Mouse (Mus musculus) stomach, postnatal 0 days (tissue): ENCODE data around the gene Lmnb2.

Experiments
- CTCF ChIP-seq: IDR thresholded peaks from 2 replicates; pipeline ENCODE4 v1.5.1; 2016; ENCODE audit warnings: antibody characterized with exemption, low read depth, mild to moderate bottlenecking, moderate library complexity
- EP300 ChIP-seq: optimal IDR thresholded peaks from 2 replicates; pipeline ENCODE3; 2016; ENCODE audit warnings: antibody characterized with exemption

DNA sequence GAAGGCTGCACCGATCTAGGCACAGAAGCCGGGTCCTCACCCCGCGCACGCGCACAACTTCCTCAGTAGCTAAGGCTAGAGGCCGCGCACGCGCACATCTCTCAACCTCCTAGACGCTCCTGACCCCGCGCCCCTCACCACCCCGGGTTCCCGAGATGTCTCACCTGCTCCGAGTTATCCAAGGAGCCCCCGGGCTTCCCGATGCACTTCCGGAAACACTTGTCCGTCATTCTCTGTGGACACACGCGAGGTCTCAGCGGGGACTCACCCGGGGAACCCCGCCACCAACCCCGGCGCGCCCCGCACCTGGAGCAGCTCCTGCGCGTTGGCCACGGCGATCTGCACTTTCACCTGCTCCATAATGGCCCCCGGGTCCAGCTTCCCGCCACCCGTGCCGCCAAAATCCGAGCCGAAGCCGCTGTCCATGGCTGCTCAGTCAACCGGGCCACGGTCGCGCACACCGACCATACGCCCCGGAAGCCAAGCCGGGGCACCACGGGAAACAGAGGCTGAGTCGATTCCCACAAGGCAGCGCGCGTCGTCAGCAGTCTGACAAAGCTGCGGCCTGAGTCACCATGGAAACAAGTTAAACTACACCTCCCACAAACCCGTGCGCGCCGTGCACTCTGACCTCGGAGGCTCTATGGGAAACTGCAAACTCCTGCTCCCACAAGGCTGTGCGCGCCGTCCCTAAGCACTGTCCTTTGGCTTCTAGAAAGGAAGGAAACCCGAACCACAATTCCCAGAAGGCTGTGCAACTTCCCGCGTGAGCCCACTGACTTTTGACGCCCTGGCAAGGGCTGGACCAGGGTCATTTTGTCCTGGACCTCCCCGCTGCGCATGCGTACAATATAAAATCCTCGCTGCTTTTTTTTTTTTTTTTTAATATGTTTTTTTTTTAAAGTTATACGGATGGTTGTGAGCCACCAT lies 17.5 kb downstream of the Lmnb2 start, which contains the start of gene Timm13:
- TF ChIP-seq CTCF: no peak
- TF ChIP-seq EP300: peak; percentile 70
